Mouse (Mus musculus) CH12.LX (cell line): ENCODE measurements around the gene Icmt. TPM values are rescaled to one million over a fixed set of nuclear protein-coding genes. Genes with fewer than 3 reads are reported as not detected.

Source experiments
- DNase-seq: peaks from one replicate; pipeline ENCODE4 v3.0.0-alpha.2; 2013; ENCODE audit errors: extremely low read depth
- H3K27ac ChIP-seq: 2 replicates; pipeline ENCODE4 v1.5.1; 2012; ENCODE audit warnings: low read depth, mild to moderate bottlenecking, control low read depth, moderate library complexity; ENCODE audit not compliant: insufficient read depth
- H3K27me3 ChIP-seq: replicated peaks from 2 replicates; pipeline ENCODE3; 2012; ENCODE audit warnings: inconsistent platforms
- H3K36me3 ChIP-seq, 2 experiments: replicated peaks in 1 of 2; 2 replicates each; pipeline versions ENCODE3 to v1.6.1; 2012; ENCODE audit warnings: inconsistent platforms in 1 of 2, low read length in 1 of 2, mild to moderate bottlenecking in 1 of 2, mixed read lengths in 1 of 2, moderate library complexity in 1 of 2; ENCODE audit not compliant: control insufficient read depth in 1 of 2, insufficient read depth in 1 of 2
- H3K4me1 ChIP-seq, 2 experiments: 2 replicates each; pipeline ENCODE4 v1.6.1; 2012; ENCODE audit warnings: inconsistent platforms in 1 of 2, moderate library complexity in 1 of 2; ENCODE audit not compliant: insufficient read depth in 2 of 2, control insufficient read depth in 1 of 2
- H3K4me2 ChIP-seq: 2 replicates; pipeline ENCODE4 v1.6.1; 2012; ENCODE audit warnings: low read depth, mild to moderate bottlenecking, control low read depth; ENCODE audit not compliant: poor library complexity, insufficient read depth, severe bottlenecking
- H3K4me3 ChIP-seq, 3 experiments: fragments of 150-350 bp in 1 of 3; sonication (generic) in 1 of 3; replicated peaks in 1 of 3; 2 replicates each; pipeline versions ENCODE3 to v1.5.1; 2011 to 2012; ENCODE audit warnings: low read depth in 2 of 3, low read length in 2 of 3, mild to moderate bottlenecking in 2 of 3, moderate library complexity in 2 of 3, control low read depth in 1 of 3, improper control_type of control experiment in 1 of 3, inconsistent platforms in 1 of 3, mixed read lengths in 1 of 3; ENCODE audit not compliant: poor library complexity in 1 of 3
- H3K79me2 ChIP-seq: replicated peaks from 2 replicates; pipeline ENCODE4 v1.6.1; 2012; ENCODE audit warnings: mild to moderate bottlenecking, moderate library complexity; ENCODE audit not compliant: control insufficient read depth, poor library complexity, insufficient read depth, severe bottlenecking; ENCODE audit errors: extremely low read depth
- H3K9ac ChIP-seq: 2 replicates; pipeline ENCODE4 v1.6.1; 2012; ENCODE audit warnings: low read depth, mild to moderate bottlenecking, control low read depth, moderate library complexity; ENCODE audit not compliant: insufficient read depth
- H3K9me3 ChIP-seq: replicated peaks from 2 replicates; pipeline ENCODE3; 2012; ENCODE audit warnings: low read length, inconsistent platforms, mixed read lengths
- BHLHE40 ChIP-seq: IDR thresholded peaks from 2 replicates; pipeline ENCODE4 v1.6.1; 2011; ENCODE audit warnings: mild to moderate bottlenecking, low read depth, low read length, improper control_type of control experiment
- CHD1 ChIP-seq: IDR thresholded peaks from 2 replicates; pipeline ENCODE4 v1.6.1; 2012; ENCODE audit warnings: low read depth, low read length, improper control_type of control experiment, inconsistent platforms
- ELF1 ChIP-seq: IDR thresholded peaks from 2 replicates; pipeline ENCODE4 v1.6.1; 2014; ENCODE audit warnings: low read depth, mild to moderate bottlenecking, inconsistent platforms, low read length, improper control_type of control experiment
- EP300 ChIP-seq: IDR thresholded peaks from 2 replicates; pipeline ENCODE4 v1.6.1; 2011; ENCODE audit warnings: low read length, improper control_type of control experiment
- IRF4 ChIP-seq: IDR thresholded peaks from 2 replicates; pipeline ENCODE4 v1.6.1; 2014; ENCODE audit warnings: low read depth, mild to moderate bottlenecking, inconsistent platforms, low read length, improper control_type of control experiment
- JUN ChIP-seq: IDR thresholded peaks from 2 replicates; pipeline ENCODE4 v1.6.1; 2011; ENCODE audit warnings: low read depth, mild to moderate bottlenecking, low read length, improper control_type of control experiment, moderate library complexity; ENCODE audit not compliant: insufficient read depth
- KAT2A ChIP-seq: IDR thresholded peaks from 2 replicates; pipeline ENCODE4 v1.6.1; 2012; ENCODE audit warnings: low read length, improper control_type of control experiment, inconsistent platforms; ENCODE audit not compliant: insufficient replicate concordance
- MAFK ChIP-seq: IDR thresholded peaks from 2 replicates; pipeline ENCODE4 v1.6.1; 2011; ENCODE audit warnings: low read length, improper control_type of control experiment; ENCODE audit not compliant: insufficient replicate concordance
- MAZ ChIP-seq: IDR thresholded peaks from 2 replicates; pipeline ENCODE4 v1.6.1; 2012; ENCODE audit warnings: low read depth, mild to moderate bottlenecking, inconsistent platforms, low read length, improper control_type of control experiment, moderate library complexity
- MXI1 ChIP-seq: IDR thresholded peaks from 2 replicates; pipeline ENCODE4 v1.6.1; 2011; ENCODE audit warnings: mild to moderate bottlenecking, low read depth, low read length, improper control_type of control experiment
- MYC ChIP-seq: IDR thresholded peaks from 2 replicates; pipeline ENCODE4 v1.6.1; 2011; ENCODE audit warnings: low read depth, mild to moderate bottlenecking, improper control_type of control experiment, low read length
- POLR2A ChIP-seq: IDR thresholded peaks from 2 replicates; pipeline ENCODE4 v1.6.1; 2011; ENCODE audit warnings: low read depth, mild to moderate bottlenecking, improper control_type of control experiment, low read length
- POLR2AphosphoS2 ChIP-seq: IDR thresholded peaks from 2 replicates; pipeline ENCODE4 v1.6.1; 2011; ENCODE audit warnings: low read depth, low read length, improper control_type of control experiment
- RAD21 ChIP-seq: IDR thresholded peaks from 2 replicates; pipeline ENCODE4 v1.6.1; 2011; ENCODE audit warnings: low read depth, mild to moderate bottlenecking, low read length, improper control_type of control experiment, moderate library complexity
- SIN3A ChIP-seq: IDR thresholded peaks from 2 replicates; pipeline ENCODE4 v1.6.1; 2012; ENCODE audit warnings: low read length, improper control_type of control experiment, inconsistent platforms
- SMC3 ChIP-seq: IDR thresholded peaks from 2 replicates; pipeline ENCODE4 v1.6.1; 2011; ENCODE audit warnings: low read depth, low read length, improper control_type of control experiment
- TBP ChIP-seq: conservative IDR thresholded peaks from 2 replicates; pipeline ENCODE4 v1.6.1; 2011; ENCODE audit warnings: low read depth, low read length, improper control_type of control experiment
- UBTF ChIP-seq: IDR thresholded peaks from 2 replicates; pipeline ENCODE4 v1.6.1; 2012; ENCODE audit warnings: low read depth, mild to moderate bottlenecking, inconsistent platforms, low read length, improper control_type of control experiment, moderate library complexity
- USF1 ChIP-seq: IDR thresholded peaks from 2 replicates; pipeline ENCODE4 v1.6.1; 2014; ENCODE audit warnings: low read depth, mild to moderate bottlenecking, inconsistent platforms, low read length, improper control_type of control experiment
- dilution Hi-C: fragments of 300-500 bp; cut with MboI; formaldehyde crosslinking; loops from 2 replicates; pipeline ENCODE4 v1.14.3; 2020; ENCODE audit warnings: low sequenced_read_pairs; ENCODE audit not compliant: extremely low pct_unique_long_range_greater_than_20kb, extremely low pct_ligation_motif_present
- in situ Hi-C: fragments of 300-500 bp; cut with MboI; formaldehyde crosslinking; loops from 3 replicates; pipeline ENCODE4 v1.14.3; 2019; ENCODE audit warnings: low sequenced_read_pairs, low pct_ligation_motif_present, low pct_unique_long_range_greater_than_20kb, mixed read lengths
- polyA plus RNA-seq: library from polyadenylated mRNA; unstranded; fragments of >175 nt; gene quantifications from 2 replicates; pipeline ENCODE4 v1.2.1, GENCODE M21; 2012; ENCODE audit warnings: low read depth; ENCODE audit not compliant: insufficient read length
- total RNA-seq, 2 experiments: library from RNA; depleted of rRNA; stranded (reverse); fragments of 300-350 nt in 1 of 2; fragments of >200 nt in 1 of 2; gene quantifications; 2 replicates each; pipeline ENCODE4 v1.2.3; 2012 to 2014

Icmt gene
- total and polyA plus RNA-seq, 3 experiments = 18.5 to 29.8 (median 21.5) TPM

GRCm38 (mm10) chr4:152345120-152345889 is 48.3 kb downstream of the Icmt start:
- Histone ChIP-seq H3K4me2 (peak overlapping the region; percentile 3; the same call in 1 of the 2 replicates), H3K9ac (peak overlapping the region; percentile 3; the same call in 1 of the 2 replicates), H3K36me3 (no peaks in the 10 kb centered on the region), H3K79me2 (no peaks in the 10 kb centered on the region), H3K4me1 (peaks cover 23 to 45% of the 10 kb centered on the region in 2 experiments), H3K9me3 (no peaks in the 10 kb centered on the region), H3K27ac (no peak overlapping the region), H3K27me3 (peaks cover 2% of the 10 kb centered on the region), H3K4me3 (peak overlapping the region in 1 of 3 experiments; percentile 6)
- DNase-seq = no peak
- TF ChIP-seq MXI1 = no peak
- TF ChIP-seq IRF4 = 0 out of 2 replicates have a peak, but pooled peaks have one; percentile 24
- TF ChIP-seq EP300 = no peak
- TF ChIP-seq MAZ = peak; percentile 61; the same call in 1 of the 2 replicates
- TF ChIP-seq POLR2A = peak; percentile 26; the same call in 1 of the 2 replicates
- TF ChIP-seq MYC = 0 out of 2 replicates have a peak, but pooled peaks have one; percentile 62
- TF ChIP-seq USF1 = no peak
- TF ChIP-seq SIN3A = no peak
- TF ChIP-seq ELF1 = peak; percentile 28; the same call in 1 of the 2 replicates
- TF ChIP-seq RAD21 = no peak
- no peak for TF ChIP-seq MAFK
- no peak for TF ChIP-seq TBP
- peak; percentile 74 for TF ChIP-seq BHLHE40
- TF ChIP-seq SMC3 = no peak
- no peak for TF ChIP-seq CHD1
- TF ChIP-seq POLR2AphosphoS2 = no peak
- in situ Hi-C loops (no loop called here), dilution Hi-C loops (no loop called here)

GRCm38 (mm10) chr4:152349837-152350381 is 52.9 kb downstream of the Icmt start:
- in situ Hi-C loops (loop anchor here (5.0 kb wide), 1 partner anchor 67 kb away; no protein-coding TSS in a partner anchor), dilution Hi-C loops (no loop called here)
- H3K79me2 ChIP-seq = no peaks in the 10 kb centered on the region
- no peaks in the 10 kb centered on the region for H3K36me3 ChIP-seq
- peaks cover 7% of the 10 kb centered on the region for H3K27me3 ChIP-seq
- no peak overlapping the region for H3K4me3 ChIP-seq
- H3K9me3 ChIP-seq = no peaks in the 10 kb centered on the region
- TF ChIP-seq UBTF (no peak), JUN (no peak), KAT2A (no peak), RAD21 (no peak)
- H3K4me2 ChIP-seq = no peak overlapping the region; the same call in 1 of the 2 replicates
- H3K9ac ChIP-seq = no peak overlapping the region
- peaks cover 25 to 35% of the 10 kb centered on the region in 2 experiments for H3K4me1 ChIP-seq
- no peak overlapping the region for H3K27ac ChIP-seq
- DNase-seq = no peak
